26 mouse cellular contexts compared by ENCODE assay signal in the genomic region with DNA sequence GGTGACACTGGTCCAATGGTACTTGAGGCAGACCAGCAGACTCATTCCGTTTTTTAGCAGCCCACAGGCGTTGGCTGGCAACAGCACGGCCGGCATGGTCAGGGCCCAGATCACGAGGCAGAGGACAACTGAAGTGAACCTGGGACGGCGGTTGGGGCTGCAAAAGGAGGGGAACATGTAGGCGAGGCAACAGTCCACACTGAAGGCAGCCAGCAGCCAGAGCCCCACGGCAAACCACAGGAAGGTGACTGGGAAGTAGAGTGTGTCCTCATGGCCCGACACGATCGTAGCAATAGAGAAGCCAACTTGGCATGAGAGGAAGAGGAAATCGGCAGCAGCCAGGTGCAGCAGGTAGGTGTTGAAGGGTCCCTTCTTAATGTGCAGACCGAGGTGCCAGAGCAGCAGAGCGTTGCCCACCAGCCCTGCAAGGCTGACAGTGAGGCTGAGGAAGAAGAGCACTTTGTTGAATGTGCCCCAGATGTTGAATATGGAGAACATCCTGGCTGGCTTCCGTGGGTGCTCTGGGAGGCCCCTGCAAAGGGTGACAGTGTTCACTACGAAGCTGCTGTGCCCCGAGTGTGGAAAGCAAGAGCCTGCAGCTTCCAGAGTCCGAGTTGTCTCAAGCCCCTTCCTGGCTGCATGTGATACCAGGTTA. TPM values are rescaled to one million over a fixed set of nuclear protein-coding genes. Genes with fewer than 3 reads are reported as not detected.
DNase-seq lines count a peak whose midpoint lies in the region; ATAC-seq lines count a peak whose summit lies in the region.
"Had no signal": no experiment of that assay in that cellular context is flagged by ENCODE, and none has a peak within 500 bp of the region (broad histone marks: within the 10 kb centered on the region; RNA-seq: fewer than 3 reads in every experiment).

No protein-coding gene starts in this region.

- ATAC-seq in granulocyte monocyte progenitor cell, adult 5-6 weeks (replicated peaks; ENCODE audit: poor library complexity, severe bottlenecking), result peak; percentile 52
- ATAC-seq in megakaryocyte, adult 5-6 weeks (ENCODE audit: poor library complexity, severe bottlenecking), result peak; percentile 46
- no peak for ATAC-seq in neural tube, embryonic 15.5 days (ENCODE audit: low FRiP score)
- ATAC-seq: forebrain, embryonic 16.5 days; hindbrain, postnatal 0 days had no signal

- DNase-seq in thymus, postnatal 10 days (ENCODE audit: low spot score in 2 of 2), result peak; percentile 49 to 55
- peak; percentile 71 for DNase-seq in thymus, postnatal 4 days
- DNase-seq in right cerebral cortex, postnatal 25 days, result no peak
- no peak for DNase-seq in spleen, adult 18-20 months
- DNase-seq: adrenal gland, adult 8-10 months; cerebellum, adult 11 months; cerebellum, adult 8-10 months; cerebellum, postnatal 14 days; gastrocnemius, postnatal 10 days had no signal

- no peak overlapping the region for H3K9ac ChIP-seq in neural tube, embryonic 15.5 days (replicated peaks)
- H3K9ac ChIP-seq: embryonic facial prominence, embryonic 12.5 days; heart, embryonic 12.5 days; hindbrain, embryonic 13.5 days had no signal

- H3K4me1 ChIP-seq in neural tube, embryonic 15.5 days, result no peaks in the 10 kb centered on the region
- H3K4me1 ChIP-seq: embryonic facial prominence, embryonic 12.5 days; heart, embryonic 12.5 days; hindbrain, embryonic 13.5 days had no signal

- H3K4me3 ChIP-seq in neural tube, embryonic 15.5 days (replicated peaks), result no peak overlapping the region
- H3K4me3 ChIP-seq: embryonic facial prominence, embryonic 12.5 days; heart, embryonic 12.5 days; hindbrain, embryonic 13.5 days had no signal

- no peak overlapping the region for H3K4me2 ChIP-seq in neural tube, embryonic 15.5 days
- H3K4me2 ChIP-seq: embryonic facial prominence, embryonic 12.5 days; heart, embryonic 12.5 days; hindbrain, embryonic 13.5 days had no signal

- 79% methylated on average over 19 of the region's 19 CpGs for WGBS in neural tube, embryonic 15.5 days

- H3K27ac ChIP-seq in neural tube, embryonic 15.5 days (replicated peaks), result no peak overlapping the region
- H3K27ac ChIP-seq: embryonic facial prominence, embryonic 12.5 days; hindbrain, embryonic 13.5 days; hindbrain, postnatal 0 days had no signal

- H3K36me3 ChIP-seq in neural tube, embryonic 15.5 days, result no peaks in the 10 kb centered on the region
- H3K36me3 ChIP-seq: embryonic facial prominence, embryonic 12.5 days; heart, embryonic 12.5 days; hindbrain, embryonic 13.5 days had no signal

- H3K27me3 ChIP-seq in neural tube, embryonic 15.5 days (replicated peaks), result peaks cover 17% of the 10 kb centered on the region

- H3K9me3 ChIP-seq in neural tube, embryonic 15.5 days (replicated peaks), result no peaks in the 10 kb centered on the region
- H3K9me3 ChIP-seq: embryonic facial prominence, embryonic 12.5 days; heart, embryonic 12.5 days; hindbrain, embryonic 13.5 days had no signal

RNA-seq across cellular contexts. Expression of a gene that starts 1.8 kb away (rescaled TPM):
- not detected in 2 replicates for total RNA-seq in granulocyte monocyte progenitor cell, adult 5-6 weeks (2014; fragmentation: Nextera tagmentation)
- not detected in 2 replicates for total RNA-seq in granulocyte monocyte progenitor cell, adult 5-6 weeks (2017)
- not detected in 2 replicates for total RNA-seq in megakaryocyte, adult 5-6 weeks (2015)
- not detected in 2 replicates for total RNA-seq in megakaryocyte, adult 5-6 weeks (2017)
- polyA plus RNA-seq in neural tube, embryonic 15.5 days (2015; fragmentation: Nextera tagmentation; extraction: Ambion mirVana), result not detected in 2 replicates
- total RNA-seq: adrenal gland, postnatal 4 days; ES-E14; gastrocnemius, postnatal 10 days; gastrocnemius, postnatal 4 days; heart, adult 8-10 months; heart, postnatal 25 days; hindbrain, postnatal 0 days had no signal
- polyA plus RNA-seq: brain, embryonic 14.5 days; cortical plate, adult 2 months; embryonic facial prominence, embryonic 12.5 days; forebrain, embryonic 11.5 days; forebrain, embryonic 16.5 days; heart, embryonic 12.5 days; heart, embryonic 16.5 days; hindbrain, embryonic 13.5 days; hindbrain, postnatal 0 days had no signal

RNA-seq across cellular contexts. Expression of a gene that starts 8.2 kb away (rescaled TPM):
- 3.9 and 5.2 TPM in 2 replicates for total RNA-seq in granulocyte monocyte progenitor cell, adult 5-6 weeks (2014; fragmentation: Nextera tagmentation)
- total RNA-seq in granulocyte monocyte progenitor cell, adult 5-6 weeks (2017), result 7.5 and 16.6 TPM in 2 replicates
- 1.5 and 3.5 TPM in 2 replicates for total RNA-seq in megakaryocyte, adult 5-6 weeks (2015)
- total RNA-seq in megakaryocyte, adult 5-6 weeks (2017), result 1.5 and 8.3 TPM in 2 replicates
- 37.2 and 37.5 TPM in 2 replicates for polyA plus RNA-seq in neural tube, embryonic 15.5 days (2015; fragmentation: Nextera tagmentation; extraction: Ambion mirVana)

RNA-seq across cellular contexts. Expression of a gene that starts 19.3 kb away (rescaled TPM):
- 2.6 and 2.9 TPM in 2 replicates for total RNA-seq in granulocyte monocyte progenitor cell, adult 5-6 weeks (2014; fragmentation: Nextera tagmentation)
- 0.34 and 0.41 TPM in 2 replicates for total RNA-seq in granulocyte monocyte progenitor cell, adult 5-6 weeks (2017)
- total RNA-seq in megakaryocyte, adult 5-6 weeks (2015), result 0.05 TPM in 1 of 2 replicates, not detected in the other
- not detected in 2 replicates for total RNA-seq in megakaryocyte, adult 5-6 weeks (2017)
- 7.9 and 9.6 TPM in 2 replicates for polyA plus RNA-seq in neural tube, embryonic 15.5 days (2015; fragmentation: Nextera tagmentation; extraction: Ambion mirVana)

RNA-seq across cellular contexts. Expression of a gene that starts 57.6 kb away (rescaled TPM):
- 5.1 and 10.5 TPM in 2 replicates for total RNA-seq in granulocyte monocyte progenitor cell, adult 5-6 weeks (2014; fragmentation: Nextera tagmentation)
- 13.2 and 16.4 TPM in 2 replicates for total RNA-seq in granulocyte monocyte progenitor cell, adult 5-6 weeks (2017)
- 3.9 and 4.4 TPM in 2 replicates for total RNA-seq in megakaryocyte, adult 5-6 weeks (2015)
- total RNA-seq in megakaryocyte, adult 5-6 weeks (2017), result 7.5 and 11.7 TPM in 2 replicates
- polyA plus RNA-seq in neural tube, embryonic 15.5 days (2015; fragmentation: Nextera tagmentation; extraction: Ambion mirVana), result 5.5 and 7.7 TPM in 2 replicates

RNA-seq across cellular contexts. Expression of a gene that starts 57.9 kb away (rescaled TPM):
- 16.8 and 34.7 TPM in 2 replicates for total RNA-seq in granulocyte monocyte progenitor cell, adult 5-6 weeks (2014; fragmentation: Nextera tagmentation)
- total RNA-seq in granulocyte monocyte progenitor cell, adult 5-6 weeks (2017), result 6.9 and 15.8 TPM in 2 replicates
- total RNA-seq in megakaryocyte, adult 5-6 weeks (2015), result 11.4 and 13.1 TPM in 2 replicates
- 3.0 and 6.1 TPM in 2 replicates for total RNA-seq in megakaryocyte, adult 5-6 weeks (2017)
- 49.8 and 53.8 TPM in 2 replicates for polyA plus RNA-seq in neural tube, embryonic 15.5 days (2015; fragmentation: Nextera tagmentation; extraction: Ambion mirVana)

Comparison
In these comparisons a context has a peak if more than half of its experiments do, and no peak if none do; other contexts are left out.
1. DNase-seq: peak in thymus, postnatal 10 days (2 of 2) and thymus, postnatal 4 days (single experiment); none in right cerebral cortex, postnatal 25 days (single experiment) and spleen, adult 18-20 months (0 of 2).